Comparison of ENCODE assay signal across 8 mouse cellular contexts in genomic region chr15:102398629-102399028, GRCm38 (mm10). TPM values are rescaled to one million over a fixed set of nuclear protein-coding genes. Genes with fewer than 3 reads are reported as not detected.
A peak's percentile ranks its signal among the peaks of the same experiment; 100 is the strongest.
DNase-seq lines count a peak whose midpoint lies in the region; ATAC-seq and TF ChIP-seq lines count a peak whose summit lies in the region.

No protein-coding gene starts in this region.

- peak overlapping the region; percentile 58 for H3K4me3 ChIP-seq in heart, embryonic 12.5 days
- peak overlapping the region; percentile 49; the same call in 1 of the 2 replicates for H3K4me3 ChIP-seq in embryonic facial prominence, embryonic 13.5 days
- H3K4me3 ChIP-seq in liver, embryonic 11.5 days (ENCODE audit: low read depth, low read length): peak overlapping the region; percentile 61
- no peak overlapping the region for H3K4me3 ChIP-seq in left cerebral cortex, adult 2 months

- H3K27me3 ChIP-seq in heart, embryonic 12.5 days (replicated peaks): no peaks in the 10 kb centered on the region
- no peaks in the 10 kb centered on the region for H3K27me3 ChIP-seq in embryonic facial prominence, embryonic 13.5 days
- H3K27me3 ChIP-seq in liver, embryonic 11.5 days (replicated peaks; ENCODE audit: control insufficient read depth, insufficient read depth, low read length): no peaks in the 10 kb centered on the region

- no peak for DNase-seq in heart, adult 9 months (ENCODE audit: low spot score in 2 of 2)
- peak; percentile 72 for DNase-seq in ES-CJ7 (ENCODE audit: low read depth, low spot score)
- DNase-seq in liver, embryonic 11.5 days (ENCODE audit: low spot score): no peak
- no peak for DNase-seq in layer of hippocampus, postnatal 10 days (ENCODE audit: low spot score in 2 of 2)
- no peak for DNase-seq in left cerebral cortex, postnatal 25 days (ENCODE audit: low spot score in 2 of 2)
- no peak for DNase-seq in left cerebral cortex, adult 2 months (ENCODE audit: extremely low spot score in 1 of 2, low spot score in 2 of 2)

- H3K36me3 ChIP-seq in heart, embryonic 12.5 days: no peaks in the 10 kb centered on the region
- no peaks in the 10 kb centered on the region for H3K36me3 ChIP-seq in embryonic facial prominence, embryonic 13.5 days
- H3K36me3 ChIP-seq in liver, embryonic 11.5 days (ENCODE audit: control insufficient read depth, insufficient read depth, low read length): no peaks in the 10 kb centered on the region

- intact Hi-C loops in left cerebral cortex, postnatal 25 days (cut with DNase I): no loop called here
- intact Hi-C loops in left cerebral cortex, adult 2 months (cut with DNase I): no loop called here

- ATAC-seq in heart, embryonic 12.5 days (ENCODE audit: insufficient number of reproducible peaks, low FRiP score): no peak
- ATAC-seq in embryonic facial prominence, embryonic 13.5 days (ENCODE audit: insufficient number of reproducible peaks, insufficient read depth, low FRiP score, low TSS enrichment, low read depth): no peak
- ATAC-seq in liver, embryonic 11.5 days (replicated peaks; ENCODE audit: low FRiP score): no peak

- TF ChIP-seq CTCF in left cerebral cortex, adult 2 months (IDR thresholded peaks at IDR 0.05): no peak

- WGBS in heart, embryonic 12.5 days: 19% methylated on average over 5 of the region's 5 CpGs
- 19% methylated on average over 5 of the region's 5 CpGs for WGBS in embryonic facial prominence, embryonic 13.5 days
- WGBS in liver, embryonic 11.5 days: 36% methylated on average over 5 of the region's 5 CpGs

- H3K27ac ChIP-seq in heart, embryonic 12.5 days (ENCODE audit: poor library complexity, severe bottlenecking): no peak overlapping the region
- peak overlapping the region; percentile 89; the same call in 1 of the 2 replicates for H3K27ac ChIP-seq in embryonic facial prominence, embryonic 13.5 days
- H3K27ac ChIP-seq in liver, embryonic 11.5 days (ENCODE audit: low read depth, low read length): 0 out of 2 replicates have a peak overlapping the region, but pooled peaks have one; percentile 42
- no peak overlapping the region for H3K27ac ChIP-seq in left cerebral cortex, adult 2 months

- H3K9ac ChIP-seq in heart, embryonic 12.5 days: peak overlapping the region; percentile 19; the same call in 1 of the 2 replicates
- no peak overlapping the region for H3K9ac ChIP-seq in embryonic facial prominence, embryonic 13.5 days
- no peak overlapping the region for H3K9ac ChIP-seq in liver, embryonic 11.5 days (ENCODE audit: low read depth, low read length)

- peak overlapping the region; percentile 72 for H3K4me2 ChIP-seq in heart, embryonic 12.5 days
- peak overlapping the region; percentile 80 for H3K4me2 ChIP-seq in embryonic facial prominence, embryonic 13.5 days
- H3K4me2 ChIP-seq in liver, embryonic 11.5 days: peak overlapping the region; percentile 84

- H3K4me1 ChIP-seq in heart, embryonic 12.5 days (replicated peaks): peaks cover 38% of the 10 kb centered on the region
- peaks cover 27% of the 10 kb centered on the region for H3K4me1 ChIP-seq in embryonic facial prominence, embryonic 13.5 days
- peaks cover 51% of the 10 kb centered on the region for H3K4me1 ChIP-seq in liver, embryonic 11.5 days (replicated peaks; ENCODE audit: control insufficient read depth, insufficient read depth, low read length)

- H3K9me3 ChIP-seq in heart, embryonic 12.5 days (replicated peaks): no peaks in the 10 kb centered on the region
- no peaks in the 10 kb centered on the region for H3K9me3 ChIP-seq in embryonic facial prominence, embryonic 13.5 days
- H3K9me3 ChIP-seq in liver, embryonic 11.5 days (ENCODE audit: control insufficient read depth, low read length): no peaks in the 10 kb centered on the region

RNA-seq across cellular contexts. Expression of gene Sp1, which starts 7.3 kb away (rescaled TPM):
- 6.9 and 7.3 TPM in 2 replicates for polyA plus RNA-seq in heart, embryonic 12.5 days (2016; fragmentation: Nextera tagmentation; extraction: Ambion mirVana)
- polyA plus RNA-seq in embryonic facial prominence, embryonic 13.5 days (2015; fragmentation: Nextera tagmentation; extraction: Ambion mirVana): 12.3 and 14.1 TPM in 2 replicates
- 9.7 and 10.6 TPM in 2 replicates for polyA plus RNA-seq in liver, embryonic 11.5 days (2014; fragmentation: Nextera tagmentation; extraction: Ambion mirVana)
- 10 to 100 TPM; 26.2 to 27.6 TPM for total RNA-seq in layer of hippocampus, postnatal 10 days (2021)
- 10 to 100 TPM; 24.3 to 27.0 TPM for total RNA-seq in left cerebral cortex, postnatal 25 days (2021)
- total RNA-seq in left cerebral cortex, adult 2 months (2021): 10 to 100 TPM; 26.8 to 27.2 TPM

RNA-seq across cellular contexts. Expression of gene Sp7, which starts 31.6 kb away (rescaled TPM):
- polyA plus RNA-seq in heart, embryonic 12.5 days (2016; fragmentation: Nextera tagmentation; extraction: Ambion mirVana): 0.34 and 0.58 TPM in 2 replicates
- 24.1 and 32.7 TPM in 2 replicates for polyA plus RNA-seq in embryonic facial prominence, embryonic 13.5 days (2015; fragmentation: Nextera tagmentation; extraction: Ambion mirVana)
- 0.57 and 1.5 TPM in 2 replicates for polyA plus RNA-seq in liver, embryonic 11.5 days (2014; fragmentation: Nextera tagmentation; extraction: Ambion mirVana)
- total RNA-seq in layer of hippocampus, postnatal 10 days (2021): under 1 TPM; 0.18 to 0.27 TPM
- under 1 TPM; 0.41 to 0.66 TPM for total RNA-seq in left cerebral cortex, postnatal 25 days (2021)
- under 1 TPM; 0.27 to 0.61 TPM for total RNA-seq in left cerebral cortex, adult 2 months (2021)

RNA-seq across cellular contexts. Expression of gene Amhr2, which starts 46.5 kb away (rescaled TPM):
- polyA plus RNA-seq in heart, embryonic 12.5 days (2016; fragmentation: Nextera tagmentation; extraction: Ambion mirVana): 0.38 and 0.71 TPM in 2 replicates
- polyA plus RNA-seq in embryonic facial prominence, embryonic 13.5 days (2015; fragmentation: Nextera tagmentation; extraction: Ambion mirVana): not detected in 2 replicates
- polyA plus RNA-seq in liver, embryonic 11.5 days (2014; fragmentation: Nextera tagmentation; extraction: Ambion mirVana): 1.1 and 1.6 TPM in 2 replicates
- total RNA-seq in layer of hippocampus, postnatal 10 days (2021): under 1 TPM; 0.42 to 0.75 TPM
- total RNA-seq in left cerebral cortex, postnatal 25 days (2021): 1 to 10 TPM in 1 of 2 experiments, under 1 TPM in 1; 0.62 to 2.4 TPM
- total RNA-seq in left cerebral cortex, adult 2 months (2021): 1 to 10 TPM in 1 of 2 experiments, under 1 TPM in 1; 0.98 to 3.2 TPM

RNA-seq across cellular contexts. Expression of gene Aaas, which starts 48.1 kb away (rescaled TPM):
- polyA plus RNA-seq in heart, embryonic 12.5 days (2016; fragmentation: Nextera tagmentation; extraction: Ambion mirVana): 53.8 and 55.8 TPM in 2 replicates
- polyA plus RNA-seq in embryonic facial prominence, embryonic 13.5 days (2015; fragmentation: Nextera tagmentation; extraction: Ambion mirVana): 72.9 and 80.6 TPM in 2 replicates
- 99.3 and 108 TPM in 2 replicates for polyA plus RNA-seq in liver, embryonic 11.5 days (2014; fragmentation: Nextera tagmentation; extraction: Ambion mirVana)
- total RNA-seq in layer of hippocampus, postnatal 10 days (2021): 10 to 100 TPM; 23.2 to 26.3 TPM
- total RNA-seq in left cerebral cortex, postnatal 25 days (2021): 10 to 100 TPM; 14.0 to 16.6 TPM
- 10 to 100 TPM; 14.3 to 18.9 TPM for total RNA-seq in left cerebral cortex, adult 2 months (2021)

Comparison
In these comparisons a context has a peak if more than half of its experiments do, and no peak if none do; other contexts are left out.
1. H3K27ac ChIP-seq: peak in embryonic facial prominence, embryonic 13.5 days (single experiment) and liver, embryonic 11.5 days (single experiment); none in heart, embryonic 12.5 days (single experiment) and left cerebral cortex, adult 2 months (single experiment).
2. Peak in every context shown above with its lines, with median percentiles within 50 percentile points of each other: H3K4me2 ChIP-seq.